Mouse (Mus musculus): Measurements from ENCODE around the gene Ddx56. TPM values are rescaled to one million over a fixed set of nuclear protein-coding genes. Genes with fewer than 3 reads are reported as not detected.

Gene Ddx56
- 10 to 100 TPM; 31.4 to 32.1 TPM for total RNA-seq (2023)

DNA sequence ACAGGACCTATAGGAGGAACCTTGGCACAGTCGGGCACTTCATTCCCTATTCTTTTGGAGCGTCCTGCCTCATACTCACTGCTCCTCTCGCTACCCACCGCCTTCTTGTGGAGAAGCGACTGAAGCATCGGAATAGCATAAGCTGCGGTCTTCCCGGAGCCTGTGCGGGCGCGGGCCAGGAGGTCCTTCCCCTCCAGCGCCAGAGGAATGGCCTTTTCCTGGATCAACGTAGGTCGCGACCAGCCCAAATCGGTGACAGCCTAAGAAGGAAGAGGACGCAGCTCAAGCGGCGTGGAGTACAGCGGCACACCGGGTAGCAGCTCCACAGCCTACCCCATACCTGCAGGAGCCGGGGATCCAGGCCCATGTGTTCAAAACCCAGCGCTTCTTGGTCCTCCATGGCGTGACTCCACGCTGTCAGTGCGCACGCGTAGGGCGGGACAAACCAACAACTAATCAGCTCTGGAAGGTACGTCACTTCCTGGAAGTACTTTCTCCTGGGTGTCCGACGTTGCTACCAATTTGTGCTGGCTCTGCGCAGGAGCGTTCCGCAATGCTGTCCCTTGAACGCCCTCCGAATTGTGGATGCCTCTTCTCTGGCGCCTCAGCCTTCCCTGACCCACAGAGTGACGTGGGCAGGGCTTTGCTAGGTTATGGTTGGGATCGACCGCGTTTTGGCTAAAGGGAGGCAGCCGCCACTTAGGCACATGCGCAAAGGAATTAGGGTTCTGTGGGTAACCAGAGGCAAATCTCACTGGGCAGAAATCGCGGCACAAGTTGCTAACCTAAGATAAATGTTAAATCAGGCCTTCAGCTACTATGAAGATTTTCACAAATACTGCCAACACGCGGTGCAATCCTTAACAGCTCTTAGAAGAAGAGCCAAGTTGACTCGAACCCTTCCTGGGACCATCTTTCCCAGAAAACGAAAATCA, at the start of gene Ddx56:
Ddx56 (minus strand) TSS at position 453 of the 935 bp plus-strand sequence.

GRCm38 (mm10) chr11:6291401-6292115, 24.0 kb upstream of the Ddx56 start, which contains the start of gene Ogdh:
Gene Ogdh (plus strand): TSS chr11:6291633.

GRCm38 (mm10) chr11:6274387-6275093, 7.0 kb upstream of the Ddx56 start, which contains the start of gene Tmed4:
Gene Tmed4 (minus strand): TSS chr11:6274870.

GRCm38 (mm10) chr11:6230012-6230411, 37.6 kb downstream of the Ddx56 start, which contains the start of gene Npc1l1:
Gene Npc1l1 (minus strand): TSS chr11:6230143.

Other genes with a start within 250 kb of the Ddx56 start
- 1 to 10 TPM; 1.7 to 2.4 TPM for gene Camk2b, start 201.4 kb downstream of the Ddx56 start, total RNA-seq (2023)
- not detected for gene A730071L15Rik, start 67.7 kb downstream of the Ddx56 start, total RNA-seq (2023)
- 10 to 100 TPM; 39.6 to 42.5 TPM for gene Nudcd3, start 67.4 kb downstream of the Ddx56 start, total RNA-seq (2023)
- under 1 TPM in 1 of 2 experiments, not detected in 1; 0.12 TPM for gene Npc1l1, start 37.6 kb downstream of the Ddx56 start, total RNA-seq (2023)
- gene Tmed4, start 7.1 kb upstream of the Ddx56 start, total RNA-seq (2023) = 10 to 100 TPM; 41.3 to 44.7 TPM
- gene Ogdh, start 23.9 kb upstream of the Ddx56 start, total RNA-seq (2023) = 100 to 1,000 TPM; 151 to 152 TPM
- gene Zmiz2, start 121.3 kb upstream of the Ddx56 start, total RNA-seq (2023) = 100 to 1,000 TPM; 127 to 142 TPM
- gene Ppia, start 147.7 kb upstream of the Ddx56 start, total RNA-seq (2023) = 1,000 to 10,000 TPM in 1 of 2 experiments, 100 to 1,000 TPM in 1; 735 to 1,042 TPM
- 10 to 100 TPM; 29.2 to 34.9 TPM for gene H2afv, start 176.7 kb upstream of the Ddx56 start, total RNA-seq (2023)
- 10 to 100 TPM; 44.9 to 45.6 TPM for gene Purb, start 208.1 kb upstream of the Ddx56 start, total RNA-seq (2023)